Mouse (Mus musculus): ENCODE data around the gene Manf. TPM values are rescaled to one million over a fixed set of nuclear protein-coding genes. Genes with fewer than 3 reads are reported as not detected.

Manf gene
- polyA plus RNA-seq, 1 experiment from 2014 or later: 411 TPM

GRCm38 (mm10) chr9:106818191-106818590, 73.6 kb downstream of the Manf start:
- Histone ChIP-seq H3K4me1 (no peaks in the 10 kb centered on the region), H3K9me3 (no peaks in the 10 kb centered on the region), H3K27me3 (ENCODE audit: insufficient read depth, poor library complexity, severe bottlenecking) (no peaks in the 10 kb centered on the region), H3K4me3 (no peak overlapping the region), H3K36me3 (no peaks in the 10 kb centered on the region), H3K27ac (no peak overlapping the region)
- 72% methylated on average over 6 of the region's 6 CpGs for WGBS
- no peak for DNase-seq (ENCODE audit: low spot score)

DNA sequence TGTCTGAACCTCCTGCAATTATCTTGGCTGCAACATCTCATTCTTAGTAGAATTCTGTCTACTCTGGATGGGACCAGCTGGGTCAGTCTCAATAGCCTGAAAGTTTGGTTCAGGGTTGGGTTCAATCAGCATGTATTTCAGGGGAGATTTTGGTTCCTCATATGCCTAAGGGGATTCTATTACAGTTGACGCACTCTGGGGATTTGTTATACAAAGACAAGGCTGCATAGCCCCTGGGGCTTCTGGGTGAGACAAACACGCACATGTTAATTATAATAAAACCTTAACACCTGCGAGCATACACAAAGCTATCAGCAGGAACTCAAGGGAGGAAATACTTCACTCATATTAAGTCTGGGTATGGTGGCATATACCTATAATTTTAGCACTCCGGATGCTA, 85.3 kb downstream of the Manf start:
- Histone ChIP-seq H3K27me3 (ENCODE audit: insufficient read depth, poor library complexity, severe bottlenecking) (no peaks in the 10 kb centered on the region), H3K36me3 (no peaks in the 10 kb centered on the region), H3K9me3 (0 out of 2 replicates have a peak, but pooled peaks cover 4% of the 10 kb centered on the region), H3K4me3 (no peak overlapping the region), H3K4me1 (no peaks in the 10 kb centered on the region), H3K27ac (no peak overlapping the region)
- DNase-seq (ENCODE audit: low spot score): no peak
- WGBS: 74% methylated on average over 4 of the region's 4 CpGs

GRCm38 (mm10) chr9:106790831-106791230, 100.9 kb downstream of the Manf start:
- H3K36me3 ChIP-seq: no peaks in the 10 kb centered on the region
- H3K27ac ChIP-seq: no peak overlapping the region
- DNase-seq (ENCODE audit: low spot score): no peak
- peaks cover 9% of the 10 kb centered on the region for H3K4me1 ChIP-seq
- WGBS: 63% methylated on average over 6 of the region's 6 CpGs
- H3K4me3 ChIP-seq: no peak overlapping the region
- H3K27me3 ChIP-seq (ENCODE audit: insufficient read depth, poor library complexity, severe bottlenecking): no peaks in the 10 kb centered on the region
- no peaks in the 10 kb centered on the region for H3K9me3 ChIP-seq

- no peaks in the 10 kb centered on the region for H3K27me3 ChIP-seq (ENCODE audit: insufficient read depth, poor library complexity, severe bottlenecking)
- WGBS: 16% methylated on average over 10 of the region's 10 CpGs
- H3K27ac ChIP-seq: peak overlapping the region; percentile 97
- no peak for DNase-seq (ENCODE audit: low spot score)
- H3K4me3 ChIP-seq: peak overlapping the region; percentile 100
- no peaks in the 10 kb centered on the region for H3K9me3 ChIP-seq
- H3K4me1 ChIP-seq: peaks cover 9% of the 10 kb centered on the region
- H3K36me3 ChIP-seq: no peaks in the 10 kb centered on the region
Measured at GRCm38 (mm10) chr9:106789363-106789762, 102.4 kb downstream of the Manf start.

DNA sequence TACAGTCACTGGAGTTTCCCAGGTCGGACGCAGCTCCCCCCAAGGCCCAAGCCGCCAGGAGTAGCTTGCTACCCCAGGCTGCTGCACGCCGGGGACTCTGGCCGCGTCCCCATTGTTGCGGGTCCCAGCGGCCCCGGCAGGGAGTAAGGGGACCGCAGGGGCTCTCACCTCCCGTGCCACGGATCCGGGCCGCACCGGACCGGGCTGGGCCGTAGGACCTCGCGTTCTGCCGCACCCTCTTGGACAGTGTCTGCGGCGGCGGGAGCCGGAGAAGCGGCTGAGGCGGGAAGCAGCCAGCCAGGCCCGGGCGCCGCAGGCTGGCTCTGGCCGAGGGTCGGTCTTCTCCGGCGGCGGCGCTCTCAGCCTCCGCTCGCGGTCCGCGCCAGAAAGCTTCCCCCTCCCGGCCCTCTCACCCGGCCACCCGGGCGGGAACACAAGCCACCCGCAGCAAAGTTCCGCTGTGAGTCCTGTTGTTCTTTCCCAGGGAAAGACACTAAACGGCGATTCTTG, 102.9 kb downstream of the Manf start, which contains the start of gene Rad54l2:
Gene Rad54l2 (minus strand): TSS at position 383 of the 510 bp plus-strand sequence.
- Histone ChIP-seq H3K27me3 (ENCODE audit: insufficient read depth, poor library complexity, severe bottlenecking) (no peaks in the 10 kb centered on the region), H3K36me3 (no peaks in the 10 kb centered on the region), H3K4me3 (peak within 1 kb of the TSS; percentile 100), H3K27ac (peak within 1 kb of the TSS; percentile 97), H3K4me1 (peaks cover 9% of the 10 kb centered on the region), H3K9me3 (no peaks in the 10 kb centered on the region)
- peak; percentile 86 for DNase-seq (ENCODE audit: low spot score)
- 1% methylated on average over 49 of the region's 49 CpGs for WGBS

Other genes starting within 250 kb of the Manf start
- gene Grm2, start 235.9 kb downstream of the Manf start, polyA plus RNA-seq (2016; fragmentation: Nextera tagmentation; extraction: Ambion mirVana): 0.21 TPM in 1 of 2 replicates, not detected in the other
- 36.7 and 38.7 TPM in 2 replicates for gene Tex264, start 206.1 kb downstream of the Manf start, polyA plus RNA-seq (2016; fragmentation: Nextera tagmentation; extraction: Ambion mirVana)
- gene Rad54l2, start 102.8 kb downstream of the Manf start, polyA plus RNA-seq (2016; fragmentation: Nextera tagmentation; extraction: Ambion mirVana): 5.7 and 6.4 TPM in 2 replicates
- 25.7 and 28.1 TPM in 2 replicates for gene Dcaf1, start 70.1 kb downstream of the Manf start, polyA plus RNA-seq (2016; fragmentation: Nextera tagmentation; extraction: Ambion mirVana)
- gene Rbm15b, start 4.6 kb downstream of the Manf start, polyA plus RNA-seq (2016; fragmentation: Nextera tagmentation; extraction: Ambion mirVana): 6.1 and 10.8 TPM in 2 replicates

Data from heart, embryonic 10.5 days (tissue).